Mouse (Mus musculus): ENCODE data around the gene Rasgrp2.

The Rasgrp2 gene

DNA sequence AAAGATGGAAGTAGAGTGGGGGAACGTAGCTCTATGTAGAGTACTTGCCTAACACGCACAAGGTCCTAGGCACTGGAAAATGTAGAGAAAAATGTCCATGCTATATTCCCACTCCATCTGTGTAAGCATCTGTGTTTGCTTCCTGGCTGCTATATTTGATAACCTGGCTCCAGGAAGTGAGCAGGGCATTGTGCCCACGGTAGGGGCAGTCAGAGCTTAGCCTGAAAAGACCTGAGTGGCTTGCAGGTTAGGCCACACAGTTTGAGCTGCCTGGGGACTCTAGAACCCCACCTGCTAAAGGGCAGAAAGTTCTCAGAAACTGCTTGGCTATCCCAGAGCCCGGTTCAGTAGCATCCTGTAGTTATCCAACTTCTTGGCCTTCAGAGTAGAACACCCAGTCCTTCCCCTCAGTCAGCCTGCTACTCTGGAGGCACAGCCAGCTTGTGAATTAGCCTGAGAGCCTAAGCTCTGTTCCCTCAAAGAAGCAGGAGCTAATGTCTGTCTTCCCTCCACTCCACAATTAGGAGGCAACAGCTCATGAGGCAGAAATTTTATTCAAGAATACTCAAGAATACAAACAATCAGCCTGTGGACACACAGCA lies 16.7 kb upstream of the Rasgrp2 start:
- DNase-seq (ENCODE audit: low read depth): no peak

DNA sequence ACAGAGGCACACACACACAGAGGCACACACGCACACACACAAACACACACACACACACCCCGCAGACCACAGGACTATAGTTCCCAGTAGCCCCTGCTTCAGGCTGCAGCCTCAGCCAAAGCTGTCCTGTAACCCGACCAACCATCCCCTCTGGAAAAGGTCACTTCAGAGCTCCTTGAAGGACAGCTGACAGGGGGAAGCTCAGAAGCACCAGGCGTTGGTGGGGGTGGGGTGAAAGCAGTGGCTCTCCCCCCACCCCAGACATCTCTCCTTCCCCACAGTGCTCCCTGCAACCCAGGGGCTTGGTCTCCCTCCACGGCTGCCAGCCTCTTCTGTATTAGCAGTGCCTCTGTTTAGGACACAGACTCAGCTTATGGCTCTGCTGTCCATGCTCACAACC lies 15.7 kb upstream of the Rasgrp2 start:
- DNase-seq (ENCODE audit: low read depth): no peak

DNA sequence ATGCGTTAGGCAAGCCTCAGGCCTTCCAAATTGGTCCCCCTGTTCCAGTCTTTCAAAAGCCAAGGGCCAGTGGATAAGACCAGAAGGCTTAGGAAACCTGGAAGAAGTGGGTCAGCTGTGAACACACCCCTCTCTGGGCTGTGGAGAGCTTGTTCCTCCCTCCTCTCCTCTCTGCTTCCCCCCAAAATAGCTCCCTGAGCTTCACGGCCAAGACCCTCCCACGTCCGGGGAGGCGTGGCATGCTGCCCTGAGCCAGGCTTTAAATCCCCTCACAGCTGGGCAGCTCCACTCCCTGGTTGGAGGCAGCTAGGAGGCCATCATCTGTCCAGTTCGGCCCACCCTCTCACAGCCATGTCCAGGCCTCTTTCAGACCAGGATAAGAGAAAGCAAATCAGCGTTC lies 15.0 kb upstream of the Rasgrp2 start, which contains the start of gene Pygm:
Gene Pygm (plus strand): TSS at position 272 of the 400 bp plus-strand sequence.
- DNase-seq (ENCODE audit: low read depth): no peak

DNA sequence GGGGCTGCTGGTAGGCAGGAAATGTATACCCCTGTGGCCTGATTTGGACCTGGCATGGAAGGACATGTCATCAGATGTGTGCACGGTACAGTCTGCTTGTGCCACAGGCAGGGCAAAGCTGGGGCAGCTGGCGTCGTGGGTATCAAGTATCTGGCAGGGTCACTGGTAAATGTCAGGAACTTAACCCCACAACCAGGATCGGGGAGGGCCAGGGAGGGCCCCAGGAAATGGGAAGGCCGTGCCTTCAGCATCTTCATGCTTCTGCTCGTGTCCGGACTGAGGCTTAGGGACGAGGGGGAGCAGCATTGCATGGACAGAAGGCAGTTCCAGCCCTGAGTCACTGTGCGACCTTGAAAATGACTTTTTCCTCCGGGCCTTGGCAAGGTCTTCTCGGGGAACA lies 14.2 kb upstream of the Rasgrp2 start:
- DNase-seq (ENCODE audit: low read depth): no peak

GRCm38 (mm10) chr19:6385419-6385818 lies 13.7 kb upstream of the Rasgrp2 start:
- DNase-seq (ENCODE audit: low read depth): no peak

GRCm38 (mm10) chr19:6385821-6386220 lies 13.3 kb upstream of the Rasgrp2 start:
- DNase-seq (ENCODE audit: low read depth): no peak

DNA sequence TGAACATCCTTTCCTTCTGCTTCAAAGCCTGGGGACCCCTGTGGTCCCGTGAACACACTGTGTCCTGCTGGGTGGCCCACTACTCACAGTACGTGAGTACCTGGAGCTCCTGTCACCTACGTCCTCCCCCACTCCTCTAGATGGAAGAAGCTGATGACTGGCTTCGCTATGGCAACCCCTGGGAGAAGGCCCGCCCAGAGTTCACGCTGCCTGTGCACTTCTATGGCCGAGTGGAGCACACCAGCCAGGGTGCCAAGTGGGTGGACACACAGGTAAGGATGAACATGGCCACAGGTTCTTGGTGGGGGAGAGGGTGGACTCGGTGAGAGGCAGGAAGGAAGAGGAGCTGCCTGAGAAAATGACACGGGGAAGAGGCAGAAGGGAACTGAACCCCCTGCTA lies 12.9 kb upstream of the Rasgrp2 start:
- DNase-seq (ENCODE audit: low read depth): no peak

DNA sequence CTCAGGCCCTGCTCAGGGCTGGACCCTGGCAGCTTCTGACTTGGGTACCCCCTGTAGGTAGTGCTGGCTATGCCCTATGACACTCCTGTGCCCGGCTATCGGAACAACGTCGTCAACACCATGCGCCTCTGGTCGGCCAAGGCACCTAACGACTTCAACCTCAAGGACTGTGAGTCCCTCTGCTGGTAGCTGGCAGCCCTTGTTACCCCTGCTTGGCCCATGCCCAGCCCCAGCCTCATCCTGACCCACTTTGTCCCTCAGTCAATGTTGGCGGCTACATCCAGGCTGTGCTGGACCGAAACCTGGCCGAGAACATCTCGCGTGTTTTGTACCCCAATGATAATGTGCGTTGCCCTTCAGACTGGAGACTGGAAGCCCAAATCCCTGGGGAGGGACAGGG lies 11.1 kb upstream of the Rasgrp2 start:
- DNase-seq (ENCODE audit: low read depth): no peak

GRCm38 (mm10) chr19:6389803-6390202 lies 9.3 kb upstream of the Rasgrp2 start:
- no peak for DNase-seq (ENCODE audit: low read depth)

DNA sequence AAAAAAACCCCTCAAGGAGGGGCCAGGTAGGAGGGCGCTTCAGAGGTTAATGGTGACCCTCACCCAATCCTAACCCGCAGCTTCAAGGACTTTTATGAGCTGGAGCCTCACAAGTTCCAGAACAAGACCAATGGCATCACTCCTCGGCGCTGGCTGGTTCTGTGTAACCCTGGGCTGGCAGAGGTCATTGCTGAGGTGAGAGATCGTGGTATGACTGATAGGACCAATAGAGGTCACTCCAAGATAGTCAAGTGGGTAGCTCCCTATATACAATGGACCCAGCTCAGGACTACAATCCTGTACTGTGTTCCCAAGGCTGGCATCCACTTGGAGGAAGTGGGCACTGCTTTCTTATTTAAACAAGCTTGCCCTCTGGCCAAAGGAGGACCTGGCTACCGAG lies 8.9 kb upstream of the Rasgrp2 start:
- DNase-seq (ENCODE audit: low read depth): no peak

DNA sequence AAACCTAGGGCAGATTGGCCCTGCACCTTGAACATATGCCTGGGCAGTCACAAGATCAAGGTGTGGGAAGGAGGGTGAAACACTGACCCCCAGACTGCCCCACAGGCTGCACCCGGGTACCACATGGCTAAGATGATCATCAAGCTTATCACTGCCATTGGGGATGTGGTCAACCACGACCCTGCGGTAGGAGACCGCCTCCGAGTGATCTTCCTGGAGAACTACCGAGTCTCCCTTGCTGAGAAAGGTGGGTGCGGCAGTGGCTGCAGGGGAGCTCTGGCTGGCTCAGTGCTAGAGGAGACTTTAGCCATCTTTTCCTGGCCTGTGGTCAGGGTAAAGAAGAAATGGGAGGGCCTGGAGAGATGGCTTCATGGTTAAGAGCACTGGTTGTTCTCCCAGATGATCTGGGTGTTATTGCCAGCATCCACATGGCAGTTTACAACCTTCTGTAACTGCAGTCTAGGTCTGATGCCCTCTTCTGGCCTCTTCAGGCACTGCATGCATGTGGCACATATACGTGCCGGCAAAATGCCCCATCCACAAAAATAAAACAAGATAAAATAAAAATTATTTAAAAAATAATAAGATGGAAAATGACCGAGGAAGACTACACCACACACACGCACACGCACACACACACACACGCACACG lies 6.3 kb upstream of the Rasgrp2 start:
- DNase-seq (ENCODE audit: low read depth): no peak

DNA sequence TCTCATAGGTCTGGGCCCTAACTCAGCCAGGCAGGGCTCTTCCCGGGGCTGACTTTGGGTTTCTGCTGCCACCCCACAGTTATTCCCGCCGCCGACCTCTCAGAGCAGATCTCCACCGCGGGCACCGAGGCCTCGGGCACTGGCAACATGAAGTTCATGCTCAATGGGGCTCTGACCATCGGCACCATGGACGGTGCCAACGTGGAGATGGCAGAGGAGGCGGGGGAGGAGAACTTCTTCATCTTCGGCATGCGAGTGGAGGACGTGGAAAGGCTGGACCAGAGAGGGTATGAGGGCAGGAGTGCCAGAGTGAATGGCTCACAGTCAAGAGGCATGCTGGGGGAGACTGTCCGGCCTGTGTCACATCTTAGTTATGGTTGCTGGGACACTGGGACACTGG lies 5.5 kb upstream of the Rasgrp2 start:
- DNase-seq (ENCODE audit: low read depth): no peak

- no peak for DNase-seq (ENCODE audit: low read depth)
These were observed 2.9 kb upstream of the Rasgrp2 start for GRCm38 (mm10) chr19:6396237-6396636.

DNA sequence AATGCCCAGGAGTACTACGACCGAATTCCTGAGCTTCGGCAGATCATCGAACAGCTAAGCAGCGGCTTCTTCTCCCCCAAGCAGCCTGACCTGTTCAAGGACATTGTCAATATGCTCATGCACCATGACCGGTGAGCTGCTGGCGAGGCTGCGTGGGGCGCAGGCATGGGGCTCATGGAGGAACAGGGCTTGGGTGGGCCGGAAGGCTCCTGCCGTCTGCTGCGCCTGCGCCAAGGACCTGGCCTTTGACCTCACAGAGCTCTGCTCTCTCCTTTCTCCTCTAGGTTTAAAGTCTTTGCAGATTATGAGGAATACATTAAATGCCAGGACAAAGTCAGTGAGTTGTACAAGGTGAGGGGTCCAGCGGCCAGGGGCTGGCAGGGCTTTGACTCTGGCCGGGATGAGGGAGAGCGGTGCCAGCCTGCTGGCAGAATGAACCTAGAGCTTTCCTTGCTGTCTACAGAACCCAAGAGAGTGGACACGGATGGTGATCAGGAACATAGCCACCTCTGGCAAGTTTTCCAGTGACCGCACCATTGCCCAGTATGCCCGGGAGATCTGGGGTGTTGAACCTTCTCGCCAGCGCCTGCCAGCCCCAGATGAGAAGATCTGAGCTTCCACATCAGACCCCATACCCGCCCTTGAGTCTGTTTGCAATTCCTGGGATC lies 1.4 kb upstream of the Rasgrp2 start:
- DNase-seq (ENCODE audit: low read depth): no peak

- no peak for DNase-seq (ENCODE audit: low read depth)
These were observed 474 bp upstream of the Rasgrp2 start for GRCm38 (mm10) chr19:6398447-6399284.

DNA sequence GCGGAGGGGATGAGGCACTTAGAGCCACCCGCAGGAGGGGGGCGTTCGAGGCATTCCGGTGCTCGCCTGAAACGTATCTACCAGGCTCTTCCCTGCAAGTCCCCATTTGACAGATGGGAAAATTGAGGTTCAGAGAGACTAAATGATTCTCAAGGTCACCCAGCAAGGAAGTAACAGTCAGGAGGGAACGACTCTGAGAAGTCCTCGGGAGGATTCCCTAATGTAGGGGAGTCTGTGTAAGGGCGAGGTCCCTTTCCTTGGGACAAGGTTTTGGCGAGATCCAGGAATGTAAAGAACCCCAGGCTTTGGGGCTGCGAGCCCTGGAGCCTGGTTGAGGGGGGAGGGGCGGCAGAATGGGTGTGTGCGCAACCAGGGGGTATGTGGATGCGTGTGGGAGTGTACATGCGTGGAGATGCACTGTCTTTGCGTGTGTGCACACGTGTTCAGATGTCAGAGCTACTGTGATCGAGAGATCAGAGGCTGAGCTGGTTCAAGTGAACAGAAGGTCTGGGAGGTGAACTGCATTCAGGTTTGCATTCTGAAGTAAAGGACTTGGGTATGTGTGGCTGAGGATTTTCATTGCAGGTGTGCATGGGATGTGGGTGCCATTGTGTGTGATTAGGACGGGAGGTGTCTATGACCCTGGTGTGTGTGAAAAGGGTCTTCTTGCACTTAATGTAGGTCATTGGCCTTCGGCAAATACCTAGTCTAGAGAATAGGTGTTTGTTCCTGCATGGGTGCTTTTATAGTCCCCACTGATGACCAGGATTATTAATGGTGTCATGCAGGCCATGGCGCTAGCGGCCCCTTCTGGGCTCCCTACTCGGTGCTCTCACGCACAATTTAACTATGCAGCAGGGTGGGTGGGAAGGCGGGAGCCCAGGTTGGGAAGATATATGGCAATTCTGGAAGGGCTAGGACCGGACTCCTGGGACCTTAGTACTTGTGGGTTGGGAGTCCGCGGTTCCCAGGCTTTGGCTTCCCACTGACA lies 1.3 kb downstream of the Rasgrp2 start:
- no peak for DNase-seq (ENCODE audit: low read depth)

GRCm38 (mm10) chr19:6401131-6401815 lies 2.1 kb downstream of the Rasgrp2 start:
- peak; percentile 44 for DNase-seq (ENCODE audit: low read depth)

- no peak for DNase-seq (ENCODE audit: low read depth)
These were observed 2.8 kb downstream of the Rasgrp2 start for GRCm38 (mm10) chr19:6401951-6402350.

GRCm38 (mm10) chr19:6403869-6404268 lies 4.7 kb downstream of the Rasgrp2 start:
- no peak for DNase-seq (ENCODE audit: low read depth)

DNA sequence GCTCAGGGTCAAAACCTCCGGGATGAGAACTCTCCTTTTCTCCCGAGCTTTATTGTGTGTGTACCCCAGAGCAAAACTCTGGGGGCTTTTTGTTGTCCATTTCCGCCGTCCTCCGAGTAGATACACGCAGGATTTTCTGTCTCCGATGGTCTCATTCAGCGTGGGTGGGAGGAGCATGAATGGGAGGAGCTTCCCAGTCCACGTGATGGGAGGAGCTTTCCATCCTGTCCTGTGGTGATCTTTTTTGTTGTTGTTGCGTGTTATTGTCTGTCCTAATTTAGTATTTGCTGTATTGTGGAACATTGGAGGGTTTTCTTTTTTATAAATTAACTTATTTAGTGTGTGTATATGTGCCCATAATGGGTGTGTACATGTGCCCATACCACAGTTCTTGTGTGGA lies 6.3 kb downstream of the Rasgrp2 start:
- no peak for DNase-seq (ENCODE audit: low read depth)

- DNase-seq (ENCODE audit: low read depth): no peak
These were observed 8.0 kb downstream of the Rasgrp2 start for GRCm38 (mm10) chr19:6407109-6407508.
